1 mouse cellular context compared by ENCODE assay signal in the genomic region with DNA sequence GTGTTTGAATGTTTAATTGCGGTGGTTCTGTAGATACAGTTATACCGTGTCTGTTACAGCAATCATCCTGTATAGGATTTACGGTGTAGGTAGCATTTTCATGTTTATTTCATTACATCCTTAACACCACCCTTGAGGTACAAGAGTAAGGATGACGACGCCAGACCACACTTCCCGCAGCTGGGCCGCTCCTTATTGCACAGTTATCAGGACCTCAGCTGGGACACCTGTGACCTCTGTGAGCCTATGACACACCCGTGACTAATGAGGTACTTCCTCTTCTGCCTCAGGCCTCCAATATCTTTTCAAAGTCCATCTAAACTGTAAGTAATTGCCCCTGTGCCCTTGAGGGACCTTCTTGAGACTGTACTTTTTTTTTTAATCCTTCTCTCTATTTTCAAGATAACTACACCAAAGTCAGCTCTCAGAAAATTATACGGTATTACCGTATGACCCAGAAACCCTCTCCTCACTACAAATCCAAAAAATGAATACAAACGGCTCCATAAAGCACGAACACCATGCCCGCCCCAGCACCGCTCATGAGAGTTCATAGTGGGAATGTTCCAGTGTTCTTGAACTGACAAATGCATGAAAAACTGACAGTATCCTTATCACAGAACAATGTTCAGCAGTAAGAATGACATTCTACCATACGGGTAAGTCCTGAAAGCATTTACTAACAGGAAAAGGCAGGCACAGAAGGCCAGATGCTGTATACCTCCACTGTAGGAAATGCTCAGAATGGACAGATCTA.
A peak's percentile ranks its signal among the peaks of the same experiment; 100 is the strongest.
TF ChIP-seq lines count a peak whose summit lies in the region.

No protein-coding gene starts in this region.

TF ChIP-seq in MEL, 35 proteins besides CTCF, POLR2A, EP300 and RAD21 (continued from another document):
- TF ChIP-seq MAX (IDR thresholded peaks at IDR 0.05; ENCODE audit: low read length) (no peak), CHD1 (IDR thresholded peaks at IDR 0.05; ENCODE audit: low read depth, low read length) (no peak), ETS1 (IDR thresholded peaks at IDR 0.05; ENCODE audit: low read depth, low read length) (peak; percentile 99), CHD2 (IDR thresholded peaks at IDR 0.05; ENCODE audit: low read length) (no peak), TBP (IDR thresholded peaks at IDR 0.05; ENCODE audit: low read depth, low read length) (no peak), RCOR1 (IDR thresholded peaks at IDR 0.05; ENCODE audit: low read depth, low read length) (no peak), ZMIZ1 (IDR thresholded peaks at IDR 0.05; ENCODE audit: low read depth, low read length) (no peak), SMC3 (IDR thresholded peaks at IDR 0.05; ENCODE audit: low read depth, low read length) (no peak), POLR2AphosphoS2 (IDR thresholded peaks at IDR 0.05; ENCODE audit: low read length) (no peak), MEF2A (IDR thresholded peaks at IDR 0.05; ENCODE audit: extremely low read depth, insufficient replicate concordance, low read depth, low read length, poor library complexity, severe bottlenecking) (no peak), ZKSCAN1 (IDR thresholded peaks at IDR 0.05; ENCODE audit: low read depth, low read length) (no peak), GATA1 (IDR thresholded peaks at IDR 0.05; ENCODE audit: low read depth, low read length) (peak; percentile 77), HCFC1 (IDR thresholded peaks at IDR 0.05; ENCODE audit: low read depth, low read length) (no peak), MAFK (IDR thresholded peaks at IDR 0.05; ENCODE audit: borderline replicate concordance, low read depth, low read length) (no peak), BHLHE40 (IDR thresholded peaks at IDR 0.05; ENCODE audit: borderline replicate concordance, low read depth, low read length) (peak; percentile 55; the same call in 1 of the 2 replicates), ELF1 (IDR thresholded peaks at IDR 0.05; ENCODE audit: low read depth, low read length) (no peak), MYB (IDR thresholded peaks at IDR 0.05; ENCODE audit: low read depth, low read length) (no peak), SIN3A (IDR thresholded peaks at IDR 0.05; ENCODE audit: low read length) (no peak)
